Mouse (Mus musculus) MEL (cell line): ENCODE data around the gene Tspan9.

Source experiments
- CTCF ChIP-seq, 3 experiments: IDR thresholded peaks in 2 of 3; conservative IDR thresholded peaks in 1 of 3; 2 replicates each; pipeline ENCODE4 v1.5.1; 2011 to 2012; ENCODE audit warnings: low read length in 3 of 3, low read depth in 2 of 3, mild to moderate bottlenecking in 2 of 3, improper control_type of control experiment in 1 of 3, inconsistent platforms in 1 of 3, mixed read lengths in 1 of 3, moderate library complexity in 1 of 3; ENCODE audit not compliant: control insufficient read depth in 1 of 3, insufficient read depth in 1 of 3, poor library complexity in 1 of 3, severe bottlenecking in 1 of 3
- E2F4 ChIP-seq: IDR thresholded peaks from 2 replicates; pipeline ENCODE4 v1.6.1; 2011; ENCODE audit warnings: low read depth, low read length, improper control_type of control experiment, borderline replicate concordance
- EP300 ChIP-seq, 2 experiments: IDR thresholded peaks; 2 replicates each; pipeline ENCODE4 v1.6.1; 2011; ENCODE audit warnings: improper control_type of control experiment in 2 of 2, low read length in 2 of 2, low read depth in 1 of 2, mild to moderate bottlenecking in 1 of 2
- MAX ChIP-seq: IDR thresholded peaks from 2 replicates; pipeline ENCODE4 v1.6.1; 2011; ENCODE audit warnings: low read length, improper control_type of control experiment
- MAZ ChIP-seq: IDR thresholded peaks from 2 replicates; pipeline ENCODE4 v1.6.1; 2012; ENCODE audit warnings: low read depth, mild to moderate bottlenecking, inconsistent platforms, low read length, improper control_type of control experiment
- SIN3A ChIP-seq: IDR thresholded peaks from 2 replicates; pipeline ENCODE4 v1.6.1; 2012; ENCODE audit warnings: low read length, improper control_type of control experiment, inconsistent platforms
- TBP ChIP-seq: IDR thresholded peaks from 2 replicates; pipeline ENCODE4 v1.8.0; 2011; ENCODE audit warnings: low read depth, low read length, improper control_type of control experiment
- UBTF ChIP-seq: IDR thresholded peaks from 2 replicates; pipeline ENCODE4 v1.6.1; 2012; ENCODE audit warnings: low read depth, mild to moderate bottlenecking, inconsistent platforms, low read length, improper control_type of control experiment, moderate library complexity, borderline replicate concordance; ENCODE audit not compliant: insufficient read depth
- USF1 ChIP-seq: IDR thresholded peaks from 2 replicates; pipeline ENCODE4 v1.6.1; 2014; ENCODE audit warnings: low read depth, mild to moderate bottlenecking, inconsistent platforms, low read length, improper control_type of control experiment, moderate library complexity
- ZNF384 ChIP-seq: IDR thresholded peaks from 2 replicates; pipeline ENCODE4 v1.6.1; 2012; ENCODE audit warnings: low read depth, mild to moderate bottlenecking, inconsistent platforms, low read length, improper control_type of control experiment

- no peak for TF ChIP-seq CTCF (IDR thresholded peaks at IDR 0.05 in 2 of 3, conservative IDR thresholded peaks at IDR 0.05 in 1 of 3; ENCODE audit: control insufficient read depth in 1 of 3, insufficient read depth in 1 of 3, low read depth in 2 of 3, low read length in 3 of 3, poor library complexity in 1 of 3, severe bottlenecking in 1 of 3)
- no peak for TF ChIP-seq SIN3A
- TF ChIP-seq EP300 (IDR thresholded peaks at IDR 0.05; ENCODE audit: low read depth in 1 of 2, low read length in 2 of 2): no peak
- no peak for TF ChIP-seq E2F4
- no peak for TF ChIP-seq ZNF384
- no peak for TF ChIP-seq UBTF
- no peak for TF ChIP-seq MAX
- TF ChIP-seq USF1: no peak
- TF ChIP-seq TBP: no peak
- TF ChIP-seq MAZ: no peak
Measured at GRCm38 (mm10) chr6:127973553-127973952, 169.8 kb downstream of the Tspan9 start.
